Mouse (Mus musculus): ENCODE data around the gene Plcxd2.

Gene Plcxd2

DNA sequence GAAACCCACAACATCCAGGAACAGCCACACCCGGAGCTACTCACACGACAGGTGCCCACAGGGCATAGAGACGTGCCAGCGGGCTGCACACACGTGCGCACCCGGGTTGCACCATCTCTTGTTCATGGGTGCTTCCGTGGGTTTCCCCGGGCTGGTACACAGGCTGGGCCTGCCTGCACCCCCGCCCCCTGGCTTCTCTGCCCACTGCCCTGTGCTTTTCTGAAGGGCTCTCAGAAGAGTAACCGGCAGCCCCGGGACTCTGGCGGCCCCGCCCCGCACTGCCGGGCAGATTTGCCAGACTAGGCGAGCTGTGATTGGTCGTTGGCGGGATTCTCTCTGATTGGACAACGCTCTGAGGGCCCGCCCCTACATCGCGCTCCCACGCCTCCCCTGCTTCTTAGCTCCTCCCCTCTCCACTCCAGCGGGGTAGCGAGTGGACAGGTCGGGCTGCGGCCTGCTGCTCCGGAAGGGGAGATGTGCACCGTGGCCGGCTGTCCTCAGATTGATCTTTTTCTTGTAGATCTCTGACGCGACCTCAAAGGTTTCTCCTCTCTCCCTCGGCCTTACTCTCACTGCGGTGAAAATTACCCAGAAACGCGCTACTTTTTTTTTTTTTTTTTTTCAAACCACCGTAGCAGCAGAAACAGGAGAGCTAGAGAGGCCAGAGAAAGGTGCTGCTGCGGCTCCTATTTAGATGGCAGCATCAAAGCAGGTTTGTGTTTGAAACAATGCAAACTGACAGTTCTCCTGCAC, at the start of gene Plcxd2:
Gene Plcxd2, minus strand, starts transcription at position 66 of the 753 bp plus-strand sequence.
- DNase-seq (ENCODE audit: low spot score), result peak; percentile 97

DNA sequence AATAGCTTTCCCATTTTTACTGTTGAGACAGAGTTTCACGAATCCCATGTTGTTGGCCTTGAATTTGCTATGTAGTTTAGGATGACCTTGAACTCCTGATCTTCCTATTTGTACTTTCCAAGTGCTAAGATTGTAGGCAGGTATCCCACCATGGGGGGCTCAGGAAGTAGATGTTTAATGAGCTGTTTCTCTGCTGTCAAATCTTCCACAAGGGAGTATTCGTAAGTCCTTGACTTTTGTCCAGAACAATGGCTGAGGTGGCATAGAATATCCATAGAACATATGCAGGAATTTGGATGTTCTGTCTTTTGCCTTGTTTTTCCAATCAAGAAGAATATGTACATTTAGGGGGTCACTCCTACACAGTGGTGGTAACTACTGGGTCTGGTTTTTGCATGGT, 36.9 kb upstream of the Plcxd2 start:
- no peak for DNase-seq (ENCODE audit: low spot score)

DNA sequence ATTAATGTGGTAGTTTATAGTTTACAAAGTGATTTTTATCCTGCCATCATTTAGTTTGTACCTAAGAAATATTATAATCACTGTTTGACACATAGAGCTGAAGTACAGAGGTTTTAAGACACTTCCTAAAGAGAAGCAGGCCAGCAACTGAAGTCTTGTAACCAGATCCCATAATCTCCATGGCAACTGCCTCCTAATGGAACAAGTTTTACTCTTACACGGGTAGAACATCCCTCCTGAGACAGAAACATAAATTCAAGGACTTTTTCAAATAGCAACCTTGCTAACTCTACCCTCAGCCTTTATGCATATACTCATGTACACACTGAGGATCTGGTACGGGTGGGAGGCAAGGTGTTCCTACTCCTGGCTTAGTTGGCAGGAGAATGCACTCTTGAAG, 26.2 kb upstream of the Plcxd2 start:
- no peak for DNase-seq (ENCODE audit: low spot score)

DNA sequence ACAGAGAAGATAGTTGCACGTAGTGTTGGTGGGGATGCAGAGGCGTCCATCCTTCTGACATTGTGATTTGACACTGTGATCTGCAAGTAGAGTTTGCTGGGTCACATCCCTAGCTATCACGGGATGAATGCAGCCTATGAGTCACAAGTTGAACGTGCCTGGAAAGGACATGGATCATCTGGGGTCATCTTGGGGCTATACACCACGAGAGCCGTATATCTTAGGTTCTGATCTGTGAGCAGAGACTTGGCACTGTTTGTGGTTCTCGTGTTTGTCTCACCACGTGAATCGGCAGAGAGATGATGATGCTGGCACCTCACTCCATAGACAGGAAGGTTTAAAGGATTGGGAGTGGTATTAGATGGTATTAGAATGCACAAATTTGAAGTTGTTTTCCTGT, 23.9 kb upstream of the Plcxd2 start:
- DNase-seq (ENCODE audit: low spot score), result no peak

DNA sequence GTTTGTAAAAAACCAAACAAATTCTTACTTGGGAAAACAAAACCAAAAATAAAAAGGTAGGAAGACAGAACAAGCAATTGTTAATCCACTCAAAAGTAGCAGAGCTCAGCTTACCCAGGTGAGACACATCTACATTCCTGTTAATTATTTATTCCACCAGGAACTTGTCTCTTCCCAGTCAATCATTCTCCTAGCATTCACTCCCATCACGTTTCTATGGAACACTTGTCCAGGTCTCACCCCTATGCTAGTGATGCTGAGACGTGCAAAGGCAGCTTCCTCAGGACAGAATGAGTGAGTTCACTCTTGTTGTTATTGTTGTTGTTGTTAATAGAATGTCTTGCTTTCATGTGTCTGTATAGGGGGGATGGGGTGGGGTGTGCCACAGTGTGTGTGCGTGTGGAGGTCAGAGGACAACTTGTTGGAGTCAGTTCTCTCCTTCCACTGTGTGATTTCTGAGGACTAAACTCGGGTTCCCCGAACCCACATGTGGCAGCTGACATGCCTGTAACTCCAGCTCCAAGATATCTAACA, 13.0 kb upstream of the Plcxd2 start:
- no peak for DNase-seq (ENCODE audit: low spot score)

DNA sequence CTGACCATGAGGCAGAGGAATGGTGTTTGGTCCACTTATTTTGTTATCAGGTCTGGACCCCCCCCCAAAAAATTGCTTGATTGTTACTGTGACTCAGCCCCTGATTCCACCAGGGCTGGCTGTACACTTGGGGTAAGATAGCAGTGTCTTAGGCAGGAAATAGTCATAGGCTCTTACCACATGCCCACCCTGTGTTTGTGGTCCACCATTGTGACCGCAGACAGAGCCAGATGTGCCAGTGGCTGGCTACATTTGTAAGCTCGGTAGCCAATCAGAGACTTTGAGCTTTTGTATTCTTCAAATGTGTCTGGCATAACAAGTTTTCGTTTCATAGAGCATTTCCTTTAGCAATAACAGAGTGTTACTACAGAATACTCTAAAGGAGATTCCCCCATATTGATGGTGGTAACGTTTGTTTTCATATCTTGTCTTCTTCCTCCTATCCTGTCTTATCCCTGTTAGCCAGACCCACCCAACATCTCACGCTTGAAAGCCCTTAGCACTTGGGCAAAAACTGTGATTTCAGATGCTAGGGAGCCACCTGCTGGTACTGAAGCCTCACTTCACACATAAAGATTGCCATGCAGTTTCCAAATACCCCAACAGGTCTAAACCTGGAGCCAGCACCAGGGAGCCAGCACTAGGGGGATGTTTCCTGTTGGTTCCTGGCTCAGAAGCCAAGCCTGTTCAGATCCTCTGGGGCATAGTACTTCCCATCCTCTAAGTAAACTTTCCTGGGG, 12.3 kb upstream of the Plcxd2 start:
- DNase-seq (ENCODE audit: low spot score), result peak; percentile 87

DNA sequence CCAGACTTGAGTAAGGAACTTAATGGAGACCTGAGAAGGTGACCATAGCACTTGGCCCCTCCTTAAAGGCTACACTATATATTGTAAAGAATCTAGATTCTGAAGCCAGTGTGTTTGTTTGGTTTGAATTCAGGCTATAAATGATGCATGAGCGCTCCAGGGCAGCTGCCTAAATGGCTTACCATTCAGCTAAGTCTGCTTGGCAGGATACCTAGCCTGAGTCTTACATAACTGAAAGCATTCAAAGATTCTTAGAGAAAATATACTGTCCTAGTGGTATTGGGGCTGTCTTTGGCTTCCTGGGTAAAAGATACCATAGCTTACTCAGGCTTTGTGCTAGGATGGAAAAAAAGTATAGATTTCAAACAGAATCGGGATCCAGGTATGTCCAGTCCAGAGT, 11.3 kb upstream of the Plcxd2 start:
- no peak for DNase-seq (ENCODE audit: low spot score)

DNA sequence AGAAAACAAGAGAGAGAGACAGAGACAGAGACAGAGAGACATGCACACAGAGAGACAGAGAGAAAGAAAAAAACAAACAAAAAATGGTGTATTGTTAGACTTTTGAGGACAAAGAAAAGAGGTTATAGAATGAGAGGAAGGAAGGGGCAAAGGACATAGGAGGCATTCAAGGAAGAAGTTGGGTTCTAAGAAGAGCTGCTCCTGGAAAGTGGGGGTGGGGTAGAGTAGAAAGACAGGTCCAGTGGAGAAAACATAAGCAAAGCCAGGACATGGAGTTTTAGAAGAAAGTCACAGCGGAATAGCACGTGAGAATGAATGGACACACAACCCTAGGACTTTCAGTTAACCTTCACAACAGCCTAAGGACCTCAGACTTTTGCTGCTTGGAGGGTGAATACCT, 10.4 kb upstream of the Plcxd2 start:
- DNase-seq (ENCODE audit: low spot score), result no peak

DNA sequence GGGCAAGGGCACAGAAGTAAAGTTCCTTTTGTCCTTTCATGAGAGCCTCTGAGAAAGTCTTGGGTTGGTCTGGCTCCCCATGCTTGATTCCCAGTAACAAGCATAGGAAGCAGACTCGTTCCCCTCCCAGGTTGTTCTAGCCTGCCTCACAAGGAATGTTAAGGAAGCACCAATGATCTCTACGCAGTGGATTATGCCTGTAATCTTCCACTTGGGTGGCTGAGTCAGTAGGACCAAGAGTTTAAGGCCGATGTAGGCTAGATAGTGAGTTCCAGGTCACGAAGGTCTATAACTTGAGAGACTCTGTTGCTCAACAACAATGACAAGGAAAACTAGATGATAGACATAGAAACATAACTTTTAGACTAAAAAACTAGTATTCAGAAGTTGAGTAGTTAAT, 9.8 kb upstream of the Plcxd2 start:
- DNase-seq (ENCODE audit: low spot score), result no peak

DNA sequence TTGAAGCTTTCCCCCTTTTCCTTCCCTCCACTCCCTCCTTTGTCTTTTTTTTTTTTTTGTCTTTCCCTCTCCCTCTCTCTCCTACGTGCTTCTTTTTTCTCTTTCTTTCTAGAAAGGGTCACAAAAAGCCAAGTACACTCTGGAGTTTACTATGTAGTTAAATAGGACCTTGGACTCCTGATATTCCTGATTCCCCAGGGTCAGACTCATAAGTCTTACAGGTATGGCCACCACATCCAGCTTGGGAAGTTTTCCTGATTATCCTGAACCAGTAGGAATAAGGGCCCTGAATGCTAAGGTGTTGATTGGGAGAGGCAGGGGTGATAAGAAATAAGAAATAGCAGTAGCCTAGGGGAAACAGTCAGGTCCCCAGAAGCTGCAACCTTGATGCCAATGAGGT, 9.3 kb upstream of the Plcxd2 start:
- no peak for DNase-seq (ENCODE audit: low spot score)

DNA sequence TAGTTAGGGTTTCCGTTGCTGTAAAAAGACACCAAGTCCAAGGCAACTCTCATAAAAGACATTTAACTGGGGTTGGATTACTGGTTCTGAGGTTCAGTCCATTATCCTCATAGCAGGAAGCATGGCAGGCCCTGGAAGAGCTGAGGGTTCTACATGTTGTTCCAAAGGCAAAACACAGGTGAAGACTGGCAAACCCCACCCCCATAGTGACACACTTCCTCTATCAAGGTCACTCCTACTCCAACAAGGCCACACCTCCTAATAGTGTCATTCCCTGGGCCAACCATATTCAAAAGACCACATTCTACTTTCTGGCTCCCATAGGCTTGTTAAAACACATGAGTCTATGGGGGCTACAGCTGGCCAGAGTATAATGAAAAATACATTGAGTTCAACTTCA, 1.7 kb upstream of the Plcxd2 start:
- DNase-seq (ENCODE audit: low spot score), result no peak

DNA sequence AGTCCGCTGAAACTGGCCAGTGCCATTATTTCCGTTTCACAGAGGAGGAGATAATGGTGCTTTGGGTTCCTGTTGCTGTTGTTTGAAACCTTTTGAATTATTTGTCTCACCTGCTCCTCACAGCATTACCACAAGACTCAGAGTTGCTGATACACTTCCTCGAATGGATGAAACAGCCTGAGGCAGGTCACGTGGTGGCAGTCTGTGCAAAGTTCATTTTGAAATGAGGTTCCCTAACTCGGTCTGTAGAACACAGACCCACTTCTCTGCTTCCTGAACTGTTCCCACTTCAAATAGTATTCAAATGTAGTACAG, 845 bp upstream of the Plcxd2 start:
- peak; percentile 12 for DNase-seq (ENCODE audit: low spot score)

DNA sequence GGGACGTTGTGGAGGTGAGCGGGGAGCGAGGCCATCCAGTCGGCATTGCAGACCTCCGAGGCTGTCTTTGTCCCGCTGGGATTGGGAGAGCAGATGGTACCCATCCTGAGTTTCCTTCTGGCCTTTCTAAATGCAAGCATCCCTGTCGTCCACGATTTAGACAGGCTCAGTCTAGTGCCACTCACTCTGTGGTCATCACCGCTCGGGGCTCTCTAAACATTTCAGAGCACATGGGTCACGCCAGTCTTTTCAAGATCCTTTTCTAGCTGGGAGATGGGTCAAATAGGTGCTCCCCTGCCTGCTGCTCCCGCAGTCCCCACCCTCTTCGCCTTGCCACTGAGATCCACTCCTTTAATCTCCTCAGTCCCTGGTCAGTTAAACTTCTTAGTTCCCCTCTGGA, 301 bp downstream of the Plcxd2 start:
- DNase-seq (ENCODE audit: low spot score), result peak; percentile 30

DNA sequence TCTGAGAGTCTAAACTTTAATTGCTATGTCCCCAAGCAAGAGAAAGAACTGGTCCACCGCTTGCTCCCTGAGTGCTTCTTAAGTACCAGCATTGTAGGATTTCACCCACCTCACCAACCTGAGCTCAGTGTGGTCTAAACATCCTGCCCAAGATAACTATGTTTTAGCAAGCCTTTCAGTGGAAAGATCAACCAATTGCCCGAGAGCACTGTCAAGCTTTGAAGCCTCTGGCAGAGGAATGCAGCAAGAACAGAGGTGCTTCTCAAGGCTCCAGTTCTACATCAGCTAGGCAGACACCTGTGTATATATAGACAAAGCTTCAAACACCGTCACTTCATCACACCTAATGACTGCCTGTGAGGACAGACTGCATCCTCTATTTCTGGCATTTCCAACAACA, 1.3 kb downstream of the Plcxd2 start:
- DNase-seq (ENCODE audit: low spot score), result no peak

DNA sequence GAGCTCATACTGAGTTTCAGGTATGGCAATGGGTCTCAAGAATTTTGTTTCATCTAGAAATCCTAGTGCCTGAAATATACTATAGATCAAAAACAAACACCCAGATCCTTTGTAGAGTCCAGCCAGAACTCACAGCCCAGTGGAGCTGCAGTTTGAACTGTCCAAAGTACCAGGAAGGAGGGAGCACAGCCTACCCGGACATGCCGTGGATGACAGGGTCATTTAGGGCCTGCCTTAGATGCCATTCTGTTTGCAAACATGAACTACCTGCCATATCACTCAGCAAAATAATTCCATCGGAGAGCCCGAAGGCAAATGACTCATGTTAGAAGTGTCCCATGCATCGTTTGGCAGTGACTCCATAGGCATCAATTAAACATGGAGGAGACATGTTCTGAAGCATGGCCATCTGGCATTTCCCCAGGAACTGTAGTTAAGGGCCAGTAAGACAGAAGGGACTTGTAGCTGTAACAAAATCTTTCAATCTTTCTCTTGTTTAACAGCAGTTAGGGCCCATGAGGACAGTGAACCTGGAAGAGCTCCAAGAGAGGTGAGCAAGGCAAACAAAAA, 1.9 kb downstream of the Plcxd2 start:
- no peak for DNase-seq (ENCODE audit: low spot score)

DNA sequence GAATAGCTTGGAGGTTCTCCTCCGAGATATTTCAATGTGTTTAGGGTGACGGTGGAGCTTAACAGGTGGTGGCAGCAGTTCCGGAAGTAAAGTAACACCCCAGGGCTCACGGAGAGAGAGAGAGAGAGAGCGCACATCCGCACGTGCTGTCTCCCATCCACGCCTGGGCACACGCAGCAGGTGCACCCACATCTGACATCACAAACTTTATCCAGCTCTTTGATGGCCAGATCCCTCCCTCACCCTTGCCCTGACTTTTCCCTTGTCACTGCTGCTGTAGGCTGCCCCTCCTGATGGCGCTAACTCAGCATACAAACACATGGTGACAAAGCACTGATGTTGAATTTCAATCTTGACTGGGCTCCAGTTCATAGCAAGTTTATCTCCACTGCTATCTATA, 3.8 kb downstream of the Plcxd2 start:
- DNase-seq (ENCODE audit: low spot score), result no peak

DNA sequence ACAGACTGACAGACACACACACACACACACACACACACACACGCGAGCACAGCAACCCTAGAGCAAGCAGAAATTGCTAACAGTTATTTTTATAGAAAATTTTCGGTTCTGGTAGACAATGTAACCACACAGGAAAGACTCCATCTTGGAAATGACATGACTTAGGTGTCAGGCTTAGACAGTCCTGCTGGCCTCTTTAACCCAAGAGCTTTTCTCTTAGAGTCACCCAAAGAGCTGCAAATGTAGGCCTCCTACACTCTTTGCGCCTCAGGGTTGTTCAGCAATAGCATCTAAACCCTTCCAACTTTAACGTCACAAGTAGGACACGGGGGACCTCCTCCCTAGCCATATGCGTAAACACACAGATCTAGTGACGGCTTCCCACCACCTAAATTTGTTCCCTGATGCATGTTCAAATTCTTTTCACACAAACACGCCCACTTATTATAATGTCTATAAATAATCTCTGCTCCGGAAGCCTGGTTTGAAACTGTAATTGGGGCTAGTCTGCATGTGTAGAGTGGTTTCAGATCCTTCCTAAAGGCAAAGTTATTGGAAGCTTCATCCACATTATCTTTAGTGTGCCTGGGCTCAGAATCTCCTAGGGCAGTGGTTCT, 8.4 kb downstream of the Plcxd2 start:
- no peak for DNase-seq (ENCODE audit: low spot score)

DNA sequence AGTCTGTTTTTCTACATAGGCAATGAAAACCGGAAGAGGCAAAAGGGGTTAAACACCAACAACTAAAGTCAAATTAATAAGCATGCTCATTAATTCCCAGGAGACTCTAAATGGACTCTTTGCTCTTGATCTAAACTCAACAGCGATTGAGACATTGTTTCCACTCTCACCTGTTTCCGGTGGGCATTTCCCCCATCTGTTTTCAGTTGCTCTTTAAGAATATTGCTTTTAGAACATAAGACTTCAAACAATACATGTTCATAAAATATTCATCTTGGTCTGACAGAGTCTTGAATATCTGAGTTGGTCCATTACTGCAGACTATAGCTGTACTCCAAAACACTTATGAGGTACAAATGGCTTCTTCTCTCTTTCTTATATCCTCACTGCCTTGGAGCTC, 9.0 kb downstream of the Plcxd2 start:
- DNase-seq (ENCODE audit: low spot score), result no peak

DNA sequence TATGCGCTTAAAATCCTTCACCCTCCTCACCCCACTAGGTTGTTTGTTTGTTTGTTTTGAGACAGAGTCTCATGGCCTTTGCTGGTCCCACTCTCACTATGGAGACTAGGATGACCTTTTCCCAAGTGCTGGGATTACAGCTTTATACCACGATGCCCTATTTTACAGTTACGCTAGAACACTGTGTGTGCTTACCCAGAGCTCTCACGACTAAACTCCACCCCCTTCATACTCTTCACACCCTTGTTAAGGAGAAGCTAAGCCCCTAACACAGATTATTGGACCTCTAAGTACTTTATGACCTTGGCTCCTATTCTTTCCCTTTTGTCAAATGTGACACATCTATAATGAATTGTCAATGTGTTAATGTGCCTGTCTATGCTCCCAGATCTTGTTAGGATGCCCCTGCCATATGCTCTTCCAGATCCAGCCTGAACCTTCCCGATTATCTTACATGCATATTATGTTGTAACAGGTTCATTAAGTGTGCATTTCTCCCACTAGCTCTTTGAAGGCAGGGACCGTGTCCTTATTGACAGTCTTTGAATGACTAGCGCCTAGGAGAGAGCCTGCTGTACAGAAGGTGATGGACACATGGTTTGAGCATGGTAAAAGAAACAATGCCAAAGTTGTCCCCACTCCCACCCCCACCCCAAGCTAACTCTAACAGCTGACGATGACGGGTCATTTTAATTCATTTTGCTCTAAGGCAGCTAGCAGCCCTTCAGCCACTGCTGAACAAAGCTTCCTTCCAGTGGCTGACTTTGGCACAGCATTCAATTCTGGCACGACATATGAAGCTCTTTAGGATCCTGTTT, 10.4 kb downstream of the Plcxd2 start:
- peak; percentile 10 for DNase-seq (ENCODE audit: low spot score)

DNA sequence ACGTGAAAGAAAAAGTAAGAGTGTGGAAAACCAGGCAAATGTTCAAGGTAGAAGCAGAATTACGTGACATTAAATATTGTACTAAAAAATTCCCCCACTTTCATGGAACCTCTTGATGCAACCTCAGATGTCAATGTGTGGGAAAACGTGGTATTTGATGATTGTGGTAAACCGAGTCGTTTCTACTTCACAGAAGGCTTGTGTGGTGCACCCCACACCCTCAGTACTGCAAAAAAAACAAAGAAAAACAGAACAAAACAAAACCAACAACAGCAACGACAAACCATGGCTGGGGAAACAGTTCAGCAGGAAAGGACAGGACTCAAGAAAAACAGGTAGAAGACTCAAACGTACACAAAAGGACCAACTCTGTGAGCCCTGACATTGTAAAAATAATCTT, 11.8 kb downstream of the Plcxd2 start:
- no peak for DNase-seq (ENCODE audit: low spot score)

DNA sequence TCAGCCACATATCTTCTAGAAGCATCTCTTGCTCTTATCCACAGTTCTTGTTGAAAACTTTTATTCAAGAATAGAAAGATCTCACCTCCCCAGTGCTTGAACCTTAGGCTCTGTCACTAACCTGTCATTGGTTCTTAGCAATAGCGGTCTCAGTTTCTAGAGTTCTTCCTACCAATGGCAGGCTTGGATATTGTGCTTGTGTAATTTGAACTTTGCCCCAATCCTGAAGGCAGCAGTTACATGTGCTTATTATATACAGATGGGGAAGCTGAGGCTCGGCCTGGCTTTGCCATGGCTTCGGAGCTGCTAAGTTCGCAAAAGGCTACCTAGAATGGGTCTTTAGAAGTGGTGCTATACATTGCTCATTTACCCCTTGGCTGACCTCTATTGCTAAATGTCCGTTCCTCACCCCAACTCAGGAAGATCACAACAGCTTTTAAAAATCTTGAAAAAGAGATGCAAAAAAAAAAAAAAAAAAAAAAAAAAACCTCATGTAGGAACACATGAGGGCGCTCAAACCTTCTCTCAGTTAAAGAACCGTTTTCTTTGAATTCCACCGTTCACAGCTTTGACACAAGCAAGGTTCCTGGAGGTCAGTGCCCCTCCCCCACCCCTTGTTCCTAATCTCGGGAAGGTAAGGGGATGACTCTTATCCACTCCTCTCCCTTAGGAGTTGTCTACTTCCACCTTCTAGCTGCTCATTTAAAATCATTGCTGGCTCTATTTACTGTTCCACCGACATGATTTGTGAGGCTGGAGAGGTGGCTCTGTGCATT, 18.9 kb downstream of the Plcxd2 start:
- DNase-seq (ENCODE audit: low spot score), result peak; percentile 52

All from embryo, embryonic 10 days (tissue).